Mouse (Mus musculus) small intestine, adult 2 months (tissue): ENCODE measurements at regions not wholly inside any gene's neighbourhood (a gene's known extent, or its start where the extent isn't known, plus 50 kb on each side); places are given as distances from the start of the nearest gene placed in this dataset.

Experiments used
- H3K27ac ChIP-seq: fragments of 200-500 bp; 2 replicates; pipeline ENCODE4 v1.5.1; 2012; ENCODE audit warnings: low read depth, low read length, control low read depth, inconsistent platforms; ENCODE audit not compliant: insufficient read depth
- H3K27me3 ChIP-seq: fragments of 200-500 bp; 2 replicates; pipeline ENCODE4 v1.6.1; 2012; ENCODE audit warnings: mild to moderate bottlenecking, moderate library complexity, low read length, inconsistent platforms; ENCODE audit not compliant: control insufficient read depth, insufficient read depth
- H3K36me3 ChIP-seq: fragments of 200-500 bp; 2 replicates; pipeline ENCODE4 v1.6.1; 2012; ENCODE audit warnings: mild to moderate bottlenecking, low read length, control low read depth, inconsistent platforms; ENCODE audit not compliant: control insufficient read depth, insufficient read depth
- H3K4me1 ChIP-seq: fragments of 200-500 bp; 2 replicates; pipeline ENCODE4 v1.6.1; 2012; ENCODE audit warnings: low read length, inconsistent platforms, mixed read lengths; ENCODE audit not compliant: control insufficient read depth, insufficient read depth, insufficient read length
- H3K4me3 ChIP-seq: fragments of 200-500 bp; 2 replicates; pipeline ENCODE4 v1.5.1; 2012; ENCODE audit warnings: low read depth, mild to moderate bottlenecking, control low read depth, inconsistent platforms, low read length, moderate library complexity
- CTCF ChIP-seq: fragments of 200-500 bp; IDR thresholded peaks from 2 replicates; pipeline ENCODE4 v1.5.1; 2012; ENCODE audit warnings: low read depth, mild to moderate bottlenecking, control low read depth, inconsistent platforms, low read length, moderate library complexity, mixed read lengths; ENCODE audit not compliant: insufficient replicate concordance, insufficient read length; ENCODE audit errors: extremely low read depth
- POLR2A ChIP-seq: fragments of 200-500 bp; IDR thresholded peaks from 2 replicates; pipeline ENCODE4 v1.6.1; 2012; ENCODE audit warnings: low read depth, mild to moderate bottlenecking, control low read depth, inconsistent platforms, low read length, moderate library complexity
- WGBS: fragments of 180-500 bp; shearing (Covaris S2); methylation state at CpG from one replicate; pipeline ENCODE4 v1.1.7; 2018; 5-methylcytosine and 5-hydroxymethylcytosine counted together

DNA sequence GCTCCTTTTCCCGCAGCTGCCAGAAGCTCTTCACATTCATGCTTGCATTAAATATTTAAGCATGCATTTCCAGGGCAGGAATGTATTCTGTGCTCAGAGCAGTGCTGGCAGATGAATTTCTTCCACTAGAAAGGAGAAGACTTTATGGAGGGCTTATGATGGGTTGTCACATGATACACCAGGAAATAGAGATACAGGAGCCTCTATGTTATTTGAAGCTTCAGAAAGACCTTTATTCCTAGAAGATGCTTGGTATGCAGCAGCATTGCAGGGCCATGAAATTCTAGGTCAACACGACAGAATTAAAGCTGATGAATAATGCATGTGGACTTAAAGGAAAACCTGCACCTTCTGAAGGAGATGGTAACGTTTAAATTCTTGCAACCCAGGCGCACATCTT lies 212.1 kb downstream of the Adgrg6 start:
- no peak for TF ChIP-seq CTCF
- no peak for TF ChIP-seq POLR2A
- H3K27ac ChIP-seq = no peak overlapping the region
- no peaks in the 10 kb centered on the region for H3K4me1 ChIP-seq
- no peak overlapping the region for H3K4me3 ChIP-seq
- H3K27me3 ChIP-seq = no peaks in the 10 kb centered on the region
- WGBS = 70% methylated on average over 4 of the region's 4 CpGs
- no peaks in the 10 kb centered on the region for H3K36me3 ChIP-seq

DNA sequence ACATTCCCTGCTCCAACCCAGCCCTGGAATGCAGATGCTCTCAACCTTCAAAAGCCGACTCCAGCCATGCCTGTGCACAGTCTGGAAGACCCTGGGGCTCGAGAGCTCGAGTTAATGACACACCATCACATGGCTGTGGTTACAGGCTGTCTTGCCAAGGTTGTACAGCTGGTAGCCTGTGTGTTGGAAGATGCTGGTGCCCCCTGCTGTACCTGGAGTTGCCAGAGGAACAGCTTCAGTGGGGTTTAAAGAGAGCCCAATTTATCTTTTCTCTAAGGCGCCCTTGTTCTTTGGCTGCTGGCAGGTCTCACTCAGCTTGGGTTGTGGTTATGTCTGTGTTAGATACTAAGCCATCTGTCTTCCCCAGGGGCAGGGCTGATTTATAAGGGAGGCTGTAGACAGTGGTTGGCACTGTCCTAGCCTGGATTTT lies 212.8 kb downstream of the Adgrg6 start:
- Histone ChIP-seq H3K4me1 (no peaks in the 10 kb centered on the region), H3K27ac (no peak overlapping the region), H3K27me3 (no peaks in the 10 kb centered on the region), H3K36me3 (no peaks in the 10 kb centered on the region), H3K4me3 (no peak overlapping the region)
- WGBS = 50% methylated on average over 4 of the region's 4 CpGs
- TF ChIP-seq CTCF = no peak
- no peak for TF ChIP-seq POLR2A

- Histone ChIP-seq H3K27ac (no peak overlapping the region), H3K27me3 (no peaks in the 10 kb centered on the region), H3K4me3 (no peak overlapping the region), H3K36me3 (no peaks in the 10 kb centered on the region), H3K4me1 (no peaks in the 10 kb centered on the region)
- TF ChIP-seq CTCF = no peak
- whole genome bisulfite sequencing = 55% methylated on average over 2 of the region's 2 CpGs
Observed at GRCm38 (mm10) chr10:14328846-14329245, 216.6 kb downstream of the Adgrg6 start.

- H3K4me1 ChIP-seq = no peaks in the 10 kb centered on the region
- H3K36me3 ChIP-seq = no peaks in the 10 kb centered on the region
- TF ChIP-seq CTCF = no peak
- TF ChIP-seq POLR2A = no peak
- WGBS = 67% methylated on average over 6 of the region's 6 CpGs
- no peak overlapping the region for H3K4me3 ChIP-seq
- no peaks in the 10 kb centered on the region for H3K27me3 ChIP-seq
- H3K27ac ChIP-seq = no peak overlapping the region
Observed at GRCm38 (mm10) chr10:14326229-14326628, 219.2 kb downstream of the Adgrg6 start.

GRCm38 (mm10) chr10:14321503-14321902 lies 224.0 kb downstream of the Adgrg6 start:
- 2% methylated on average over 4 of the region's 4 CpGs for WGBS
- no peaks in the 10 kb centered on the region for H3K27me3 ChIP-seq
- no peak overlapping the region for H3K27ac ChIP-seq
- TF ChIP-seq CTCF (peak; percentile 87; the same call in 1 of the 2 replicates), POLR2A (no peak)
- H3K4me1 ChIP-seq = no peaks in the 10 kb centered on the region
- H3K4me3 ChIP-seq = no peak overlapping the region
- no peaks in the 10 kb centered on the region for H3K36me3 ChIP-seq

GRCm38 (mm10) chr10:14315232-14315631 lies 230.2 kb downstream of the Adgrg6 start:
- Histone ChIP-seq H3K27ac (no peak overlapping the region), H3K36me3 (no peaks in the 10 kb centered on the region), H3K4me1 (no peaks in the 10 kb centered on the region), H3K4me3 (no peak overlapping the region), H3K27me3 (no peaks in the 10 kb centered on the region)
- WGBS = 71% methylated on average over 7 of the region's 7 CpGs
- TF ChIP-seq CTCF (no peak), POLR2A (no peak)

- H3K4me1 ChIP-seq = no peaks in the 10 kb centered on the region
- H3K27me3 ChIP-seq = no peaks in the 10 kb centered on the region
- WGBS = 46% methylated on average over 4 of the region's 4 CpGs
- no peaks in the 10 kb centered on the region for H3K36me3 ChIP-seq
- TF ChIP-seq POLR2A (no peak), CTCF (no peak)
- H3K4me3 ChIP-seq = no peak overlapping the region
- no peak overlapping the region for H3K27ac ChIP-seq
Observed at GRCm38 (mm10) chr10:14314607-14315006, 230.9 kb downstream of the Adgrg6 start.
